Mouse (Mus musculus) inflammation-experienced regulatory T-cells, adult 6 months (primary cell): ENCODE measurements around the gene Dedd. TPM values are rescaled to one million over a fixed set of nuclear protein-coding genes. Genes with fewer than 3 reads are reported as not detected.
A peak's percentile ranks its signal among the peaks of the same experiment; 100 is the strongest.

Source experiments
- ATAC-seq: one replicate; pipeline ENCODE4 v1.8.0; 2017
- polyA plus RNA-seq, 3 experiments: library from polyadenylated mRNA; unstranded; fragments of 100-300 nt; shearing (Covaris generic); gene quantifications; one replicate each; pipeline ENCODE4 v1.2.1; 2017

The Dedd gene
- polyA plus RNA-seq, 3 experiments from 2014 or later: 35.5 to 41.7 (median 39.7) TPM

- ATAC-seq: peak; percentile 71
Measured at GRCm38 (mm10) chr1:171361106-171362103, 32.5 kb downstream of the Dedd start.

DNA sequence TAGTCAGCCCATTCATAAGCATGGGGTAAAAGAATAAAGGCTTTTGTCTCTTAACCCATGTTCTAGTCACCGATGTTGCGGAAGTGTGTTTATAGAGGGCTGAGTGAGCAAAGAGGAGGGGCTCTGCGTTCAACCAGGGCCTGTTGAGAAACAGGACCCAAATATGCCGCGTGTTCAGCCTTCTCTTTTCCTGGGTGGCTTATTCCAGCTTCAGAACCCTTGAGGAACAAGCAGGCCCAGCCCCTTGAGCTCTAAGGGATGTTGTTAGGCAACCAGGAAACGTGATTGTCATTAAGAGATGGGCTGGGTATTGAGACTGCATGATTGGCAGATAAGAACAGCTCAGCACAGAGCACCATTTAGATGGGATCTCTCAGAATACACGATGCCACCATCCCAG, 37.0 kb downstream of the Dedd start:
- ATAC-seq: no peak

DNA sequence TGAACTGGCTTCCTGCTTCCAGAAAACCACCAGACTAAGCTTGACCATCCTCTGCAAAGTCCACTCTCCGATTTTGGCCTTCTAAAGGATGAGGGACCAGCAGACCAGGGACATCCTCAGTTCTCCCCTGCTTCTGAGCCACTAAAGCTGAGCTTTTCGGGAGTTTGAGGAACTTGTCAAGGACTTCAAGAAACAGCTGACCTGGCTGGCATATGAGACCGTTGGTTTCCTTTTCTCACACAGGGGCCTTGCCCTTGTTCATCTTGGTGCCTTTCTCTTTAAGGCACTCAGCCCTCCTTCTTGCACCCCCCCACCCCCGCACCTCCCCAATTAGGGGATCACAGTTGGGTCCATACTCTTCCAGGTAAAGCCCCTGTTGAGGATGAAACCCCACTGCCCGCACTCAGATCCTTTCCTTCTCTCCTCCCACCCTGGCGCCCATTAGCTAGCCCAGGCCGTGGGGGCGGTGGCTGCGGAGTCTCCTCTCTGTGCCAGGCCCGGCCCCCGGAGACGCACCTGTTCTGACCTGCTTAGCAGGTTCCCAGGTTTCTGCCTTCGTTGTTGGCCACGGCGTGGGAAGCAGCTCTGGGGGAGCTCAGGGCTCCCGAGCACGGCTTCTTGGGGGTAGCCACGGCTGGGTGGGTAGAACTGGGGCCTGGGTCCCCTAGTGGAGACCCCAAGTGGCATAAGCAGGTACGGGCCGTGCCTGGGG, 41.1 kb downstream of the Dedd start, which contains the start of gene Nectin4:
Nectin4 (plus strand) TSS at position 255 of the 712 bp plus-strand sequence.
- ATAC-seq: no peak

GRCm38 (mm10) chr1:171372880-171373279, 43.9 kb downstream of the Dedd start:
- ATAC-seq: no peak

DNA sequence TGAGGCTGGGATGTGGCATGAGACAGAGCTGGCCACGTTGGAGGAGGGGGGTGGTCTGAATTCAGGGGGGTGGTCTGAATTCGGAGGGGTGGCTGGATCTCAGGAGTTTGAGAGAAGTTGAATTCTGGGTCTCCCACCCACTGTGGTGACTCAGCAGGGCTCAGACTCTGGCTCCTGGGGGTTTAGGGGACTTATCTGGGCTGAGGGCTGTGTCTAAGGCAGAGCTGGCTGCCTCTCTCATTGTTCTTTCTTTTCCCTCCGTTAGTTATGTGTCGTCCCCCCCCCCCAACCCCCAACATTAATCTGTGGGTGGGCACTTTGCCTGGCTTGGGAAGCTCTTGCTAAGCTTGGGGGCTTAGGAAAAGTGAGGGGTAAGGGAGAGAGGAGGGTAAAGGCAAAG, 45.0 kb downstream of the Dedd start:
- ATAC-seq: no peak

DNA sequence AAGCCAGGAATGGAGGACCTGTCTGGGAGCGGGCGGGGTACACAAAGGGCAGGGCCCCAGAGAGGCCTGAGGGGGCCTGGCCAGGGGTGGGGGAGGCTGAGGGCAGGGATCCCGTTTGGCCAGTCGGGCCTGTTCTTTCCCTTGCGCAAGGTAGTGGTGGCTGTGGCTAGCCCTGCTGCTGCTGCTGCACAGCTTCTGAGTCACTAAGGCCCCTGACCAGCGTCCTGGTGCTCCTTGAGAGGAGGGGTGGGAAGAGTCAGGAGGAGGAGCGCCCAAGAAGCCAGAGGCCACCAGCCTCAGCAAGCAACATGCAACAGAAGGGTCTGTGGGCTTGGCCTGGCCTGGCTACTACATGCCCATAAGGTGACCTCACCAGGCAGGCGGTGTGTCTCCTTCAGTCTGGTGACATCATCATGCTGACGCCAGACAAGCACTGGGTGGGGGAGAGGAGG, 46.7 kb downstream of the Dedd start:
- ATAC-seq: no peak

DNA sequence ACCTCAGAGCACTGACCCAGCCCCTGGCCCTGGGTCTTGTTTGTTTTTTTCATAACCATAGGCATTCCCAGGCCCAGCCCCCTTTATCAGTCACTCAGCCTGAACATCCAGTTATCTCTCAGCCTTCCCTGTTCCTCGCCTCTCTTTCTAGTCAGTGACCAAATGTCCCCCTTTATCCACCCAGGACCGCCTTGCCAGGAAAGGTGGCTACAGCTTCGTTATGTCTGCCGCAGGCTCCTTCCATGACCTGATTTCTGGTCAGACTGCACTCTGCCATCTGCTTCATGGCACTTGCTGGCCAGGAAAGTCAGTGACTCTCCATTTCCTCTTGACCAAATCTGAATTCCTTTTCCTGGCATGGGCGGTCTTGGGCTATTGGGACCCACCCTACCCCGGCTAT, 49.4 kb downstream of the Dedd start:
- ATAC-seq: no peak

DNA sequence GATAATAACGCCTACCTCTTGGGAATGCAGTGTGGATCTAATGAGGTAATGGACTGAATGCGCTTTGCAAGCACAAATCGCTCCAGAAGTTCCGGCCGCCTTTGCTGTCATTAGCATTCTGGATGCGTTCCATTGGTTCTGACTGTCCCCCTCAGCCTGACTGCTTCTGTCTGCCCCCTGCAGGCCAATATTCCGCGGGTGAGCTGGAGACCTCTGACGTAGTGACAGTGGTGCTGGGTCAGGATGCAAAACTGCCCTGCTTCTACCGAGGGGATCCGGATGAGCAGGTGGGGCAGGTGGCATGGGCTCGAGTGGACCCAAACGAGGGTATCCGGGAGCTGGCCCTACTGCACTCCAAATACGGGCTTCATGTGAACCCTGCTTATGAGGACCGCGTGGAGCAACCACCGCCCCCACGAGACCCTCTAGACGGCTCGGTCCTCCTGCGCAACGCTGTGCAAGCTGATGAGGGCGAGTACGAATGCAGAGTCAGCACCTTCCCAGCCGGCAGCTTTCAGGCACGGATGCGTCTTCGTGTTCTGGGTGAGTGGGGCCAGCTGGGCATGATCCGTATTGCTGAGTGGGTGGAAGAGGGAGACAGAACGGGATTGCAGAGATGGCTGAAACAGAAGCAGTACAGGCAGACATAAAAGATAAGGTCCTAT, 51.1 kb downstream of the Dedd start:
- peak; percentile 99 for ATAC-seq

- ATAC-seq: no peak
Measured at GRCm38 (mm10) chr1:171382096-171382620, 53.2 kb downstream of the Dedd start.

DNA sequence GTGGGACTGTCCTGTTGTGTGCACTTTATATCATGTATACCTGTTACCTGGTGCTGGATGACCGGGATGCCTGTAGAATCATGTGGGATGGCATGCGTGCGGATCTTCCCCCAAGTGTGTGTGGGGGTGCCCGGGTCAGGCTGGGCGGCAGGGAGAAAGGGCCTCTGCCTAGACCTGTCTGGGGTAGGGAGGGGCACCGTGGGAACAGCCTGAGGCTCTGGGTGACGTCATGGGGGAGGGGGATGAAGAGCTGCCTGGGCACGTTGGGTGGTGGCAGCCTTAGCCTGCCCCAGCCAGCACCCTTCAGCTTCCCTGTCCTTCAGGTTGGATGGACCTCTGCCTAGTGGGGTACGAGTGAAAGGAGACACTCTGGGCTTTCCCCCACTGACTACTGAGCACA, 55.4 kb downstream of the Dedd start:
- no peak for ATAC-seq

DNA sequence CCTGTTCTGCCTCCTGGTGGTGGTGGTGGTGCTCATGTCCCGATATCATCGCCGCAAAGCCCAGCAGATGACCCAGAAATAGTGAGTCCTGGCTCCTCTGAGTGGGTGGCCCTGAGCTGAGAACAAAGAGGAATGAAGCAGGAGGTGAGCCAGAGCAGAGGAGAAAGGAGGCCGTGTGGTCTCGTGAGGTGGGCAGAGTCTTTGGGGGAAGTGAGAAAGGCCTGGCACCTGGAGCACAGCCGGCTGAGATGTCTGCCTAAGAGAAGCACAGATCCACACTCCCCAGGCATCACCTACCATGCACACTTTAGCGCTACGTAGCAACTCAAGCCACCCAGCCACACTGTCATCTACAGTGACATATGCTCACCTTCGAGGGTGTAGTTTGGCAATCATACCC, 56.2 kb downstream of the Dedd start:
- ATAC-seq: no peak

GRCm38 (mm10) chr1:171387099-171387498, 58.2 kb downstream of the Dedd start:
- ATAC-seq: no peak

DNA sequence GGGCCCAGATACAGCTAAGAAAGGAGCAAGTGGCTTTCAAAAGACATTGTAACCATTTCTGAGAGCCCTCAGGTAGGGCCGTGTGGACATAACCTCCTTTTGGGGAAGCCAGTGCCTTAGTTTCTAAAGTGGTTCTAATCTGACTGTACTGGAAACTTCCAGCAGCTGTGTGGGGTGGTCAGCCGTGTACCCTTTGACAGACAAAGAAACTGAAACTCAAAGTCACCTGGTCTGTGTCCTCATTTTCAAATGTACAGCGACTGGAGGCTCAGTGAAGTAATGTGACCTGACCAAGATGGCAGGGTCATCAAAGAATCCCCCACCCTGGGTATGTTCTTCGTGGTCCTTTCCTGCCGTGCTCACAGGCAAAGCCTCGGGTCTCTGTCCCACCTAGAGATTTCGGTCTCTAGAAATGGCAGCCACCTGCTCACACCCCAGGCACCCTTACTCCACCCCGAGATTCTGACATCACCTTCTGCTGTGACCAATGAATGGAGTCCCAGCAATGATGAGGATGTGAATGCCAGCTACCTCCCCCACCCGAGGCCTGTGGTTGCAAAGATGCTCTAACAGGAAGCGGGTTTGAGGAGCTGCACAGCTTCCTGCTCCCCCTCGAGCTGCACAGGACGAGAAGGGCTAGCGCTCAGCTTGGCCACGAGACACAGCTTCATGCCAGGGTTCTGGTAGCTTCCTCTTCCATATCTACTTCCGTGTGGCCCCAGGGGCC, 59.6 kb downstream of the Dedd start, which contains the start of gene Arhgap30:
Arhgap30 (plus strand) TSS at position 579 of the 727 bp plus-strand sequence.
- ATAC-seq: peak; percentile 88

GRCm38 (mm10) chr1:171390101-171390500, 61.2 kb downstream of the Dedd start:
- ATAC-seq: peak; percentile 75

Other genes with a start within 250 kb of the Dedd start
- 1 to 10 TPM; 3.2 to 7.6 (median 6.6) TPM for gene Cfap126, start 215.2 kb upstream of the Dedd start, polyA plus RNA-seq
- 100 to 1,000 TPM; 115 to 153 (median 125) TPM for gene Sdhc, start 178.5 kb upstream of the Dedd start, polyA plus RNA-seq
- gene Mpz, start 178.4 kb upstream of the Dedd start, polyA plus RNA-seq: not detected
- gene Pcp4l1, start 132.9 kb upstream of the Dedd start, polyA plus RNA-seq: not detected
- gene Nr1i3, start 115.2 kb upstream of the Dedd start, polyA plus RNA-seq: under 1 TPM; 0.39 to 0.75 (median 0.75) TPM
- 10 to 100 TPM; 24.1 to 34.6 (median 28.7) TPM for gene Tomm40l, start 106.6 kb upstream of the Dedd start, polyA plus RNA-seq
- gene Apoa2, start 104.1 kb upstream of the Dedd start, polyA plus RNA-seq: not detected
- gene Fcer1g, start 94.8 kb upstream of the Dedd start, polyA plus RNA-seq: 10 to 100 TPM in 1 of 3 experiments, not detected in 2; 10.7 TPM
- gene Adamts4, start 78.7 kb upstream of the Dedd start, polyA plus RNA-seq: under 1 TPM in 1 of 3 experiments, not detected in 2; 0.09 TPM
- 100 to 1,000 TPM; 106 to 120 (median 119) TPM for gene Ndufs2, start 77.8 kb upstream of the Dedd start, polyA plus RNA-seq
- 10 to 100 TPM; 35.3 to 68.9 (median 60.8) TPM for gene B4galt3, start 58.8 kb upstream of the Dedd start, polyA plus RNA-seq
- 10 to 100 TPM; 38.2 to 90.1 (median 78.6) TPM for gene Ppox, start 48.0 kb upstream of the Dedd start, polyA plus RNA-seq
- 10 to 100 TPM; 11.0 to 25.3 (median 15.4) TPM for gene Usp21, start 41.2 kb upstream of the Dedd start, polyA plus RNA-seq
- 100 to 1,000 TPM in 1 of 3 experiments, 10 to 100 TPM in 2; 74.6 to 118 (median 92.5) TPM for gene Ufc1, start 34.1 kb upstream of the Dedd start, polyA plus RNA-seq
- 10 to 100 TPM; 24.6 to 32.9 (median 30.1) TPM for gene Nit1, start 16.5 kb downstream of the Dedd start, polyA plus RNA-seq
- gene Pfdn2, start 16.5 kb downstream of the Dedd start, polyA plus RNA-seq: 10 to 100 TPM; 48.9 to 70.1 (median 58.1) TPM
- gene Klhdc9, start 31.7 kb downstream of the Dedd start, polyA plus RNA-seq: 1 to 10 TPM in 1 of 3 experiments, under 1 TPM in 1, not detected in 1; 0.54 to 1.4 TPM
- gene Nectin4, start 41.0 kb downstream of the Dedd start, polyA plus RNA-seq: under 1 TPM in 2 of 3 experiments, not detected in 1; 0.09 to 0.25 TPM
- 10 to 100 TPM; 73.5 to 84.6 (median 78.0) TPM for gene Arhgap30, start 59.8 kb downstream of the Dedd start, polyA plus RNA-seq
- 10 to 100 TPM; 46.9 to 62.6 (median 57.2) TPM for gene Usf1, start 82.2 kb downstream of the Dedd start, polyA plus RNA-seq
- 10 to 100 TPM in 2 of 3 experiments, 1 to 10 TPM in 1; 9.8 to 17.9 (median 12.6) TPM for gene Tstd1, start 89.7 kb downstream of the Dedd start, polyA plus RNA-seq
- 1 to 10 TPM in 1 of 3 experiments, under 1 TPM in 2; 0.32 to 1.0 (median 0.55) TPM for gene F11r, start 108.4 kb downstream of the Dedd start, polyA plus RNA-seq
- gene Alyref2, start 174.3 kb downstream of the Dedd start, polyA plus RNA-seq: 10 to 100 TPM in 2 of 3 experiments, 1 to 10 TPM in 1; 8.9 to 13.0 (median 10.3) TPM
- not detected for gene Itln1, start 206.1 kb downstream of the Dedd start, polyA plus RNA-seq
- gene Cd244a, start 230.0 kb downstream of the Dedd start, polyA plus RNA-seq: 1 to 10 TPM in 1 of 3 experiments, under 1 TPM in 1, not detected in 1; 0.20 to 1.6 TPM